Mouse (Mus musculus) heart, adult 2 months (tissue): ENCODE results near the gene Trappc1.

Experiments
- CTCF ChIP-seq: fragments of 200-600 bp; IDR thresholded peaks from 2 replicates; pipeline ENCODE4 v1.8.1; 2022; ENCODE audit warnings: antibody characterized with exemption, mild to moderate bottlenecking, moderate library complexity
- EP300 ChIP-seq: fragments of 200-500 bp; IDR thresholded peaks from 2 replicates; pipeline ENCODE4 v1.6.1; 2011; ENCODE audit warnings: low read depth, low read length, control low read depth; ENCODE audit not compliant: insufficient read depth
- POLR2A ChIP-seq: fragments of 200-500 bp; IDR thresholded peaks from 2 replicates; pipeline ENCODE4 v1.6.1; 2011; ENCODE audit warnings: mild to moderate bottlenecking, low read depth, low read length, control low read depth; ENCODE audit not compliant: insufficient read depth

GRCm38 (mm10) chr11:69295286-69295685, 28.5 kb upstream of the Trappc1 start:
- TF ChIP-seq CTCF = no peak
- TF ChIP-seq POLR2A = no peak
- TF ChIP-seq EP300 = no peak
